ENCODE assay signal across 9 mouse cellular contexts in genomic region chr5:145069707-145070106, GRCm38 (mm10). TPM values are rescaled to one million over a fixed set of nuclear protein-coding genes. Genes with fewer than 3 reads are reported as not detected.
A peak's percentile ranks its signal among the peaks of the same experiment; 100 is the strongest.
DNase-seq lines count a peak whose midpoint lies in the region; ATAC-seq and TF ChIP-seq lines count a peak whose summit lies in the region.
"Had no signal": no experiment of that assay in that cellular context is flagged by ENCODE, and none has a peak within 500 bp of the region (broad histone marks: within the 10 kb centered on the region; RNA-seq: fewer than 3 reads in every experiment).

No protein-coding gene starts in this region.

- no peak overlapping the region for H3K9ac ChIP-seq in midbrain, embryonic 16.5 days (ENCODE audit: low read depth, low read length)
- no peak overlapping the region for H3K9ac ChIP-seq in intestine, embryonic 14.5 days (ENCODE audit: low read length)
- H3K9ac ChIP-seq in stomach, embryonic 16.5 days (ENCODE audit: low read length), result no peak overlapping the region
- H3K9ac ChIP-seq: embryonic facial prominence, embryonic 13.5 days had no signal

- no peak overlapping the region for H3K27ac ChIP-seq in midbrain, embryonic 10.5 days (replicated peaks)
- no peak overlapping the region for H3K27ac ChIP-seq in midbrain, embryonic 16.5 days (ENCODE audit: low read length)
- no peak overlapping the region for H3K27ac ChIP-seq in cerebellum, adult 2 months (ENCODE audit: insufficient read depth, low read length)
- H3K27ac ChIP-seq in intestine, embryonic 14.5 days (ENCODE audit: low read depth), result no peak overlapping the region
- no peak overlapping the region for H3K27ac ChIP-seq in stomach, embryonic 16.5 days (ENCODE audit: low read length)
- H3K27ac ChIP-seq: embryonic facial prominence, embryonic 13.5 days had no signal

- intact Hi-C loops in left cerebral cortex, postnatal 25 days (cut with DNase I), result loop anchor here (5.0 to 10.0 kb wide), 2 partner anchors 57 to 185 kb away; no protein-coding TSS in a partner anchor

- ATAC-seq in midbrain, embryonic 16.5 days, result no peak
- ATAC-seq in frontal cortex, adult (ENCODE audit: low TSS enrichment), result peak; percentile 87
- peak; percentile 55; the same call in 1 of the 2 replicates for ATAC-seq in intestine, embryonic 14.5 days (replicated peaks; ENCODE audit: low FRiP score, low TSS enrichment, low read depth)
- ATAC-seq in stomach, embryonic 16.5 days (ENCODE audit: insufficient read depth, low FRiP score), result 0 out of 2 replicates have a peak, but pooled peaks have one; percentile 10

- H3K4me1 ChIP-seq in midbrain, embryonic 10.5 days, result no peaks in the 10 kb centered on the region
- no peaks in the 10 kb centered on the region for H3K4me1 ChIP-seq in midbrain, embryonic 16.5 days (ENCODE audit: control insufficient read depth, insufficient read depth, low read length)
- no peaks in the 10 kb centered on the region for H3K4me1 ChIP-seq in cerebellum, adult 2 months (ENCODE audit: control insufficient read depth, insufficient read depth, low read length)
- H3K4me1 ChIP-seq in intestine, embryonic 14.5 days (replicated peaks; ENCODE audit: control insufficient read depth, insufficient read depth, low read length), result no peaks in the 10 kb centered on the region
- no peaks in the 10 kb centered on the region for H3K4me1 ChIP-seq in stomach, embryonic 16.5 days (ENCODE audit: control insufficient read depth, insufficient read depth, low read length)

- H3K4me3 ChIP-seq in midbrain, embryonic 10.5 days, result no peak overlapping the region
- no peak overlapping the region for H3K4me3 ChIP-seq in midbrain, embryonic 16.5 days (ENCODE audit: low read depth, low read length)
- H3K4me3 ChIP-seq in cerebellum, adult 2 months (replicated peaks; ENCODE audit: insufficient read depth, low read depth, low read length), result no peak overlapping the region
- no peak overlapping the region for H3K4me3 ChIP-seq in intestine, embryonic 14.5 days (ENCODE audit: low read depth, low read length)
- H3K4me3 ChIP-seq in stomach, embryonic 16.5 days (replicated peaks; ENCODE audit: low read length), result no peak overlapping the region
- H3K4me3 ChIP-seq: embryonic facial prominence, embryonic 13.5 days had no signal

- no peak overlapping the region for H3K4me2 ChIP-seq in midbrain, embryonic 16.5 days (ENCODE audit: low read length)
- H3K4me2 ChIP-seq in intestine, embryonic 14.5 days (ENCODE audit: low read length), result no peak overlapping the region
- H3K4me2 ChIP-seq in stomach, embryonic 16.5 days (ENCODE audit: low read depth, low read length), result no peak overlapping the region
- H3K4me2 ChIP-seq: embryonic facial prominence, embryonic 13.5 days had no signal

- 3% methylated on average over 5 of the region's 5 CpGs for WGBS in midbrain, embryonic 10.5 days
- WGBS in midbrain, embryonic 16.5 days, result under 1% methylated on average over 5 of the region's 5 CpGs
- 2% methylated on average over 5 of the region's 5 CpGs for WGBS in cerebellum, adult 2 months
- WGBS in intestine, embryonic 14.5 days, result 1% methylated on average over 5 of the region's 5 CpGs
- WGBS in stomach, embryonic 16.5 days, result 0% methylated on average over 5 of the region's 5 CpGs

- peak; percentile 77 for TF ChIP-seq CTCF in cerebellum, adult 2 months (IDR thresholded peaks at IDR 0.05; ENCODE audit: borderline replicate concordance, insufficient read depth, low read depth, low read length)

- no peaks in the 10 kb centered on the region for H3K9me3 ChIP-seq in midbrain, embryonic 10.5 days (replicated peaks)
- no peaks in the 10 kb centered on the region for H3K9me3 ChIP-seq in midbrain, embryonic 16.5 days (replicated peaks; ENCODE audit: control insufficient read depth, low read length, poor library complexity, severe bottlenecking)
- H3K9me3 ChIP-seq in intestine, embryonic 14.5 days (ENCODE audit: control insufficient read depth, low read length), result no peaks in the 10 kb centered on the region
- H3K9me3 ChIP-seq in stomach, embryonic 16.5 days (replicated peaks; ENCODE audit: control insufficient read depth, low read length), result no peaks in the 10 kb centered on the region
- H3K9me3 ChIP-seq: embryonic facial prominence, embryonic 13.5 days had no signal

- no peaks in the 10 kb centered on the region for H3K36me3 ChIP-seq in midbrain, embryonic 10.5 days
- H3K36me3 ChIP-seq in midbrain, embryonic 16.5 days (ENCODE audit: control insufficient read depth, insufficient read depth, low read length), result no peaks in the 10 kb centered on the region
- no peaks in the 10 kb centered on the region for H3K36me3 ChIP-seq in intestine, embryonic 14.5 days (ENCODE audit: control insufficient read depth, insufficient read depth, low read length)
- no peaks in the 10 kb centered on the region for H3K36me3 ChIP-seq in stomach, embryonic 16.5 days (ENCODE audit: control insufficient read depth, insufficient read depth, low read length)
- H3K36me3 ChIP-seq: embryonic facial prominence, embryonic 13.5 days had no signal

- H3K27me3 ChIP-seq in midbrain, embryonic 10.5 days (ENCODE audit: low read depth, poor library complexity, severe bottlenecking), result no peaks in the 10 kb centered on the region
- H3K27me3 ChIP-seq in midbrain, embryonic 16.5 days (ENCODE audit: control insufficient read depth, insufficient read depth, low read depth, low read length), result no peaks in the 10 kb centered on the region
- H3K27me3 ChIP-seq in cerebellum, adult 2 months (ENCODE audit: control insufficient read depth, insufficient read depth, low read length), result no peaks in the 10 kb centered on the region
- no peaks in the 10 kb centered on the region for H3K27me3 ChIP-seq in intestine, embryonic 14.5 days (replicated peaks; ENCODE audit: control insufficient read depth, insufficient read depth, low read length)
- H3K27me3 ChIP-seq in stomach, embryonic 16.5 days (ENCODE audit: control insufficient read depth, insufficient read depth, low read length), result no peaks in the 10 kb centered on the region
- H3K27me3 ChIP-seq: embryonic facial prominence, embryonic 13.5 days had no signal

- TF ChIP-seq POLR2A in cerebellum, adult 2 months (IDR thresholded peaks at IDR 0.05; ENCODE audit: borderline replicate concordance, insufficient read depth, low read length), result no peak

- peak; percentile 68 for DNase-seq in midbrain, embryonic 10.5 days (ENCODE audit: low spot score)
- DNase-seq in cerebellum, adult 2 months, result peak; percentile 51 to 64
- DNase-seq in intestine, embryonic 14.5 days (ENCODE audit: low spot score), result peak; percentile 85
- DNase-seq in left cerebral cortex, postnatal 25 days (ENCODE audit: low spot score in 2 of 2), result peak; percentile 66 to 79
- peak; percentile 41 to 60 for DNase-seq in natural killer cell, adult 2 months (ENCODE audit: low spot score in 2 of 2)

RNA-seq across cellular contexts. Expression of gene Arpc1a, which starts 13.9 kb away (rescaled TPM):
- polyA plus RNA-seq in midbrain, embryonic 10.5 days (2016; fragmentation: Nextera tagmentation; extraction: Ambion mirVana), result 133 and 149 TPM in 2 replicates
- 277 and 284 TPM in 2 replicates for polyA plus RNA-seq in midbrain, embryonic 16.5 days (2015; fragmentation: Nextera tagmentation; extraction: Ambion mirVana)
- 214 and 221 TPM in 2 replicates for polyA plus RNA-seq in cerebellum, adult 2 months (2012; rRNA removed)
- 147 and 154 TPM in 2 replicates for polyA plus RNA-seq in intestine, embryonic 14.5 days (2014; fragmentation: Nextera tagmentation; extraction: Ambion mirVana)
- 100 to 1,000 TPM; 203 to 205 TPM for total RNA-seq in left cerebral cortex, postnatal 25 days (2021)
- polyA plus RNA-seq in stomach, embryonic 16.5 days (2015; fragmentation: Nextera tagmentation; extraction: Ambion mirVana), result 148 and 155 TPM in 2 replicates

RNA-seq across cellular contexts. Expression of gene Kpna7, which starts 14.1 kb away (rescaled TPM):
- polyA plus RNA-seq in midbrain, embryonic 10.5 days (2016; fragmentation: Nextera tagmentation; extraction: Ambion mirVana), result not detected in 2 replicates
- polyA plus RNA-seq in midbrain, embryonic 16.5 days (2015; fragmentation: Nextera tagmentation; extraction: Ambion mirVana), result not detected in 2 replicates
- not detected in 2 replicates for polyA plus RNA-seq in cerebellum, adult 2 months (2012; rRNA removed)
- 0.07 TPM in 1 of 2 replicates, not detected in the other for polyA plus RNA-seq in intestine, embryonic 14.5 days (2014; fragmentation: Nextera tagmentation; extraction: Ambion mirVana)
- total RNA-seq in left cerebral cortex, postnatal 25 days (2021), result not detected
- polyA plus RNA-seq in stomach, embryonic 16.5 days (2015; fragmentation: Nextera tagmentation; extraction: Ambion mirVana), result 0.08 and 0.27 TPM in 2 replicates
- polyA plus RNA-seq: embryonic facial prominence, embryonic 13.5 days had no signal

RNA-seq across cellular contexts. Expression of gene 1700018F24Rik, which starts 26.9 kb away (rescaled TPM):
- polyA plus RNA-seq in midbrain, embryonic 10.5 days (2016; fragmentation: Nextera tagmentation; extraction: Ambion mirVana), result not detected in 2 replicates
- not detected in 2 replicates for polyA plus RNA-seq in midbrain, embryonic 16.5 days (2015; fragmentation: Nextera tagmentation; extraction: Ambion mirVana)
- polyA plus RNA-seq in cerebellum, adult 2 months (2012; rRNA removed), result not detected in 2 replicates
- polyA plus RNA-seq in intestine, embryonic 14.5 days (2014; fragmentation: Nextera tagmentation; extraction: Ambion mirVana), result not detected in 2 replicates
- not detected for total RNA-seq in left cerebral cortex, postnatal 25 days (2021)
- polyA plus RNA-seq in stomach, embryonic 16.5 days (2015; fragmentation: Nextera tagmentation; extraction: Ambion mirVana), result not detected in 2 replicates
- polyA plus RNA-seq: embryonic facial prominence, embryonic 13.5 days had no signal

RNA-seq across cellular contexts. Expression of gene Gm4871, which starts 37.2 kb away (rescaled TPM):
- not detected in 2 replicates for polyA plus RNA-seq in midbrain, embryonic 10.5 days (2016; fragmentation: Nextera tagmentation; extraction: Ambion mirVana)
- polyA plus RNA-seq in midbrain, embryonic 16.5 days (2015; fragmentation: Nextera tagmentation; extraction: Ambion mirVana), result not detected in 2 replicates
- polyA plus RNA-seq in cerebellum, adult 2 months (2012; rRNA removed), result not detected in 2 replicates
- polyA plus RNA-seq in intestine, embryonic 14.5 days (2014; fragmentation: Nextera tagmentation; extraction: Ambion mirVana), result not detected in 2 replicates
- not detected for total RNA-seq in left cerebral cortex, postnatal 25 days (2021)
- polyA plus RNA-seq in stomach, embryonic 16.5 days (2015; fragmentation: Nextera tagmentation; extraction: Ambion mirVana), result not detected in 2 replicates
- polyA plus RNA-seq: embryonic facial prominence, embryonic 13.5 days had no signal

RNA-seq across cellular contexts. Expression of gene Arpc1b, which starts 44.3 kb away (rescaled TPM):
- 105 and 109 TPM in 2 replicates for polyA plus RNA-seq in midbrain, embryonic 10.5 days (2016; fragmentation: Nextera tagmentation; extraction: Ambion mirVana)
- 50.1 and 50.8 TPM in 2 replicates for polyA plus RNA-seq in midbrain, embryonic 16.5 days (2015; fragmentation: Nextera tagmentation; extraction: Ambion mirVana)
- 46.2 and 50.2 TPM in 2 replicates for polyA plus RNA-seq in cerebellum, adult 2 months (2012; rRNA removed)
- 281 and 305 TPM in 2 replicates for polyA plus RNA-seq in intestine, embryonic 14.5 days (2014; fragmentation: Nextera tagmentation; extraction: Ambion mirVana)
- 10 to 100 TPM; 23.0 to 25.1 TPM for total RNA-seq in left cerebral cortex, postnatal 25 days (2021)
- 381 and 399 TPM in 2 replicates for polyA plus RNA-seq in stomach, embryonic 16.5 days (2015; fragmentation: Nextera tagmentation; extraction: Ambion mirVana)
